Mouse (Mus musculus): ENCODE data around the gene Lrrc71. TPM values are rescaled to one million over a fixed set of nuclear protein-coding genes. Genes with fewer than 3 reads are reported as not detected.

Gene Lrrc71
- polyA plus RNA-seq, 1 experiment from 2014 or later = 0.23 TPM

DNA sequence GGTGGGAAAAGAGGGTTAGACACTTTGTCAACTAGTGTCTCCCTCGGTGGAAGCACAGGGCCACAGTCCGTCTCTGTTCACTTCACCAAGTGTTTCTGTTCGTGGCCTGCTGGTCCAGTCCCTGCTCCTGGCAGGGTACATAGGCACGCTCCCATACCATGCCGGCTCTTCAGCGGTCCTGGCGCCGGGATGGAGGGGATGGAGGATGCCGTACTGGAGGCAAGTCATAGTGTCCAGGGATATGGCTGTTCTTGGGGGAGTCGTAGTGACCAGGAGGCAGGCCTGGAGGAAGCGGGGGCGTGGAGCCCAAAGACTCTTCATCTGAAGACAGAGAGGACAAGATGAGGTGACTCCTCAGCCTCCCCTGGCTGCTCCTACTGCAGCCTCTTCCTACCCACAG is 1.6 kb upstream of the Lrrc71 start:
- Histone ChIP-seq H3K4me1 (replicated peaks; ENCODE audit: control insufficient read depth, insufficient read depth, low read length) (peaks cover 5% of the 10 kb centered on the region; the same call in 1 of the 2 replicates), H3K9me3 (ENCODE audit: control insufficient read depth) (no peaks in the 10 kb centered on the region), H3K36me3 (ENCODE audit: control insufficient read depth, insufficient read depth) (peaks cover 26% of the 10 kb centered on the region; the same call in 1 of the 2 replicates), H3K4me3 (ENCODE audit: low read depth, low read length) (no peak overlapping the region), H3K27ac (ENCODE audit: low read depth, low read length) (no peak overlapping the region), H3K4me2 (replicated peaks; ENCODE audit: low read depth) (no peak overlapping the region), H3K9ac (ENCODE audit: low read depth, low read length) (no peak overlapping the region), H3K27me3 (replicated peaks; ENCODE audit: control insufficient read depth, insufficient read depth, low read length) (no peaks in the 10 kb centered on the region)
- no peak for ATAC-seq
- WGBS = 89% methylated on average over 12 of the region's 12 CpGs
- no peak for TF ChIP-seq CTCF (IDR thresholded peaks at IDR 0.05; ENCODE audit: low read depth)

DNA sequence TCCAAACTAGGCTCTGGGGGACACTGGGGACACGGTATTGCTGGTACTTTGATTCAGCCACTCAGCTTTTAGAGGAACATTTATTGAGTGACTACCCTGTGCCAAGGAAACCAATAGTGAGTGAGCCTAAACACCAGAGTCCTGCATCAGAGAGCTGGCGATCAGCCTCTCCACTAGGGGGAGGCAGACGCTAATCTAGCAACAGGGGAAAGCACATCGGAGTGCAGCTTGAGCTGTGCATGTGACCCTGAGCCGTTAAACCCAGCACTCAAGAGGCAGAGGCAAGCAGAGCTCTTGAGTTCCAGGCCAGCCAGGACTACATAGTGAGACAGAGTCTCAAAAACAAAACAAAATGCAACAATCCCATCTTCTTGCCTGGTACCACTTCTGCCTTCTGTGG is 611 bp upstream of the Lrrc71 start:
- 16% methylated on average over 5 of the region's 5 CpGs for WGBS
- ATAC-seq = no peak

GRCm38 (mm10) chr3:87745036-87745659 is 3.3 kb downstream of the Lrrc71 start:
- no peak overlapping the region; the same call in 1 of the 2 replicates for H3K27ac ChIP-seq (ENCODE audit: low read depth, low read length)
- no peaks in the 10 kb centered on the region for H3K36me3 ChIP-seq (ENCODE audit: control insufficient read depth, insufficient read depth)
- no peaks in the 10 kb centered on the region for H3K9me3 ChIP-seq (ENCODE audit: control insufficient read depth)
- WGBS = 40% methylated on average over 18 of the region's 18 CpGs
- no peak; the same call in 1 of the 2 replicates for ATAC-seq
- H3K4me1 ChIP-seq (replicated peaks; ENCODE audit: control insufficient read depth, insufficient read depth, low read length) = peaks cover 5% of the 10 kb centered on the region; the same call in 1 of the 2 replicates
- TF ChIP-seq CTCF (IDR thresholded peaks at IDR 0.05; ENCODE audit: low read depth) = no peak
- H3K4me2 ChIP-seq (replicated peaks; ENCODE audit: low read depth) = peak overlapping the region; percentile 40
- no peaks in the 10 kb centered on the region for H3K27me3 ChIP-seq (replicated peaks; ENCODE audit: control insufficient read depth, insufficient read depth, low read length)
- no peak overlapping the region for H3K9ac ChIP-seq (ENCODE audit: low read depth, low read length)
- no peak overlapping the region for H3K4me3 ChIP-seq (ENCODE audit: low read depth, low read length)

More for the DNA sequence above, 611 bp upstream of the Lrrc71 start:
- Histone ChIP-seq H3K9ac (ENCODE audit: low read depth, low read length) (no peak overlapping the region), H3K36me3 (ENCODE audit: control insufficient read depth, insufficient read depth) (peaks cover 20% of the 10 kb centered on the region; the same call in 1 of the 2 replicates), H3K9me3 (ENCODE audit: control insufficient read depth) (no peaks in the 10 kb centered on the region), H3K4me1 (replicated peaks; ENCODE audit: control insufficient read depth, insufficient read depth, low read length) (peaks cover 5% of the 10 kb centered on the region; the same call in 1 of the 2 replicates), H3K27me3 (replicated peaks; ENCODE audit: control insufficient read depth, insufficient read depth, low read length) (no peaks in the 10 kb centered on the region), H3K27ac (ENCODE audit: low read depth, low read length) (no peak overlapping the region), H3K4me2 (replicated peaks; ENCODE audit: low read depth) (no peak overlapping the region), H3K4me3 (ENCODE audit: low read depth, low read length) (no peak overlapping the region)
- peak; percentile 90 for TF ChIP-seq CTCF (IDR thresholded peaks at IDR 0.05; ENCODE audit: low read depth)

DNA sequence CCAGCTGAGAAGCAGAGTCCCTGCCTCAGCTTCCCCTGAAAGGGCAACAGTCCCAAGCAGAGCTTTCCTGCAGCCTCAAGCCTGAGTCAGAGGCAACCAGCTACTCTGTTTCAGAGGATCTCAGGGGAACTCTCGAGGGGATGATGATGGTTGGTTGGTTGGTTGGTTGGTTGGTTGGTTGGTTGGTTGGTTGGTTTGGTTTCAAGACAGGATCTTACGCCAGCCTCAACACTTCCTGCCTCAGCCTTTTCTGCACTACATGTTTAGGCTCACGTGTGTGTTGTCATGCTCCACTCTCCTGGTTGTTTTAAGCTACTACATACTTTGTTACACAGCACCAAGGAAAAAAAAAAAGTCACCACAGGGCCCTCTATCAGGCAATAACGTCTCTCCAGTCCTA is 4.5 kb downstream of the Lrrc71 start:
- no peaks in the 10 kb centered on the region for H3K9me3 ChIP-seq (ENCODE audit: control insufficient read depth)
- no peak overlapping the region for H3K9ac ChIP-seq (ENCODE audit: low read depth, low read length)
- no peaks in the 10 kb centered on the region for H3K27me3 ChIP-seq (replicated peaks; ENCODE audit: control insufficient read depth, insufficient read depth, low read length)
- H3K4me2 ChIP-seq (replicated peaks; ENCODE audit: low read depth) = no peak overlapping the region
- H3K27ac ChIP-seq (ENCODE audit: low read depth, low read length) = no peak overlapping the region
- H3K36me3 ChIP-seq (ENCODE audit: control insufficient read depth, insufficient read depth) = no peaks in the 10 kb centered on the region
- no peak for TF ChIP-seq CTCF (IDR thresholded peaks at IDR 0.05; ENCODE audit: low read depth)
- peaks cover 5% of the 10 kb centered on the region; the same call in 1 of the 2 replicates for H3K4me1 ChIP-seq (replicated peaks; ENCODE audit: control insufficient read depth, insufficient read depth, low read length)
- H3K4me3 ChIP-seq (ENCODE audit: low read depth, low read length) = no peak overlapping the region
- ATAC-seq = no peak
- WGBS = 76% methylated on average over 4 of the region's 4 CpGs

- WGBS = 87% methylated on average over 16 of the region's 16 CpGs
- TF ChIP-seq CTCF (IDR thresholded peaks at IDR 0.05; ENCODE audit: low read depth) = no peak
- Histone ChIP-seq H3K9ac (ENCODE audit: low read depth, low read length) (no peak overlapping the region), H3K27me3 (replicated peaks; ENCODE audit: control insufficient read depth, insufficient read depth, low read length) (no peaks in the 10 kb centered on the region), H3K4me2 (replicated peaks; ENCODE audit: low read depth) (no peak overlapping the region), H3K36me3 (ENCODE audit: control insufficient read depth, insufficient read depth) (peaks cover 10% of the 10 kb centered on the region), H3K4me3 (ENCODE audit: low read depth, low read length) (no peak overlapping the region), H3K27ac (ENCODE audit: low read depth, low read length) (no peak overlapping the region), H3K4me1 (replicated peaks; ENCODE audit: control insufficient read depth, insufficient read depth, low read length) (no peaks in the 10 kb centered on the region), H3K9me3 (ENCODE audit: control insufficient read depth) (no peaks in the 10 kb centered on the region)
- no peak for ATAC-seq
Measured at GRCm38 (mm10) chr3:87742735-87743134, 5.7 kb downstream of the Lrrc71 start.

DNA sequence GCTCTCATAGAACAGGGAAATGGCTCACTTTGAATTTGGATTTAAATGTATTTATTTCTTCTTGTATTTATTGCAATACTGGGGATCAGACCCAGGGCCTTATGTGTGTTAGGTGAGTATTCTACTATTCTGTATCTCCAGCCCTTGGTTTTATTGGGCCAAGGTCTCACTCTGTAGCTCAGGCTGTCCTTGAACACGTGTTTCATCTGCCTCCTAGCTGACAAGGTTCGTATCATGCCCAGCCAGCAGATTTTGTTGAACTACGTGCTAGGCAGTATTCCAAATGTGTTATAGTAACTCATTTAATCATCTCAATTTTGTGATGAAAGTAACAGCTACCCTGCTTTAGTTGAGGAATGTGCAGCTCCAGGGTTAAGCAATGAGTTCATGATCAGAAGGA is 6.4 kb downstream of the Lrrc71 start:
- H3K4me2 ChIP-seq (replicated peaks; ENCODE audit: low read depth) = no peak overlapping the region
- no peak for TF ChIP-seq CTCF (IDR thresholded peaks at IDR 0.05; ENCODE audit: low read depth)
- no peak overlapping the region for H3K27ac ChIP-seq (ENCODE audit: low read depth, low read length)
- H3K4me1 ChIP-seq (replicated peaks; ENCODE audit: control insufficient read depth, insufficient read depth, low read length) = no peaks in the 10 kb centered on the region
- H3K9ac ChIP-seq (ENCODE audit: low read depth, low read length) = no peak overlapping the region
- no peaks in the 10 kb centered on the region for H3K9me3 ChIP-seq (ENCODE audit: control insufficient read depth)
- H3K36me3 ChIP-seq (ENCODE audit: control insufficient read depth, insufficient read depth) = peaks cover 17% of the 10 kb centered on the region
- H3K27me3 ChIP-seq (replicated peaks; ENCODE audit: control insufficient read depth, insufficient read depth, low read length) = no peaks in the 10 kb centered on the region
- ATAC-seq = no peak
- no peak overlapping the region for H3K4me3 ChIP-seq (ENCODE audit: low read depth, low read length)
- WGBS = 62% methylated on average over 3 of the region's 3 CpGs

Measured in intestine, postnatal 0 days (tissue).